Mouse (Mus musculus): Measurements from ENCODE around the gene Sycn.

The Sycn gene

DNA sequence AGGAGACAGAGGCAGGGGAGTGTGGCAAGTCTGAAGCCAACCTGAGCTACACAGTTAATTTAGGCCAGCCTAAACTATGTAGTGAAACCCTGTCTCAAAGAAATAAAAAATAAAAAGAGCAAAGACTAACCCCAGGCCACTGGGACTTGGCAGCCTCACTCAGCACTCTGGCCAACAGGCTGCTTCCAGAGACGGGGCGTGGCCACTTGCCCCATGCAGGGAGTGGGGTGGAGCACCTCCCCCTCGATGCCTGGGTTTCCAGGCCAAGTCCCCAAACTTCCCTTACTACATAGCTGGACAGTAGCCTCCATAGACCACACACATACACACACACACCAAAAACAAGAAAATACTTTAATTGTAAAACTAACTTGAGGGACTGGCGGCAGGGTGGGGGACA is 17.8 kb downstream of the Sycn start:
- DNase-seq: peak in 1 of 2 experiments; percentile 65

DNA sequence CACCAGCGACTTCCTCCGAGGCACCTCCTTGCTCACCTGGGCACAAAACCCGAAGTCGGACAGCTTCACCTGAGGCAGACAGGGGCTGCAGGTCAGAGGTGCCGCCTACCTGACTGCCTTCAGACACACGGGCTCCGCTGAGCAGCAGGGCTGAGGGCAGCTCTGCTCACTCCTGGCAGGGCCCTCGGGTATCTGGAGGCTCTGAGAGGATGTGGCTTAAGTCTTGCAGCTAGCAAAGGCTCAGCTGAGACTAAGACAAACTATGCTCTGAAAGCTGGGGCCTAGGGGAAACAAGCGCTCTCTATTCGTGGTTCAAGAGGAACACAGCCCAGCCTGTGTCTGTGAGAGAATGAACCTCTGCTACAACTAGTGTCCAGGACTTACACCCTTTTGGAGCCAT is 20.2 kb downstream of the Sycn start:
- no peak for DNase-seq

GRCm38 (mm10) chr7:28561967-28562366 is 21.3 kb downstream of the Sycn start:
- DNase-seq: peak; percentile 63 to 73

DNA sequence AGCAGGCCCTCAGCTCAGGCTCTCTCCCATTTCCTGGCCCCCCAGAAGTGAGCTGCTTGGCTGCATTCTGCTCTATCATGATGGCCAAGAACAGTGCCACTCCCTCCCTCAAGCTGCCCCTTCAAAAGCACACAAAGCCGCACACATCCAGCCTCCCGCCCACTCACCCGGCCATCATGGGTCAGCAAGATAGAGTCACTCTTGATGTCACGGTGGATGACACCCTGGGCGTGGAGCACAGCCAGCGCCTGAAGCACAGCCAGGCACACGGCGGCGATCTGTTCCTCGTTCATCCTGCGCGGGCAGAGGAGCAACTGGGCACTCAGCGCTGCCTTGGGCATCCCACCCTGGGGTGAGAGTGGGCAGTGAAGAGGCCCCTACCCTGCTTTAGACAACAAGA is 21.7 kb downstream of the Sycn start:
- DNase-seq: peak; percentile 75 to 80

DNA sequence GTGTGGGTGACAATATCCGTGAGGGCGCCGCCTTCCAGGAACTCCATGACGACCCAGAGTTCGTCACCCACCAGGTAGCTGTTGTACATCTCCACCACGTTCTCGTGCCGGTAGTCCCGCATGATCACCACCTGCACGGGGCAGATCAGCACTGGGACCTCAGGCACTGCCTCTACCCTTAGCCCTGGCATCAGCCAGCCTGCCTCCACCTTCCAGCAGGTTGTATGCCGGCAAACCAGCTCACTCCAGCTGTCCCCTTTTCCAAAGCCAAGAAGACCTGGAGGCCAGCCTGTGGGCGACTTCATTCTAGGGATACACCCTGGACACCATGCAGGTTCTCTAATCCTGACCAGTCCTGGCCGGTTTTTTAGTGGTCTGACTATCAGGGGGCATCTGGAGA is 22.3 kb downstream of the Sycn start:
- peak; percentile 62 to 67 for DNase-seq

GRCm38 (mm10) chr7:28565407-28565806 is 24.7 kb downstream of the Sycn start:
- no peak for DNase-seq

GRCm38 (mm10) chr7:28567539-28567938 is 26.9 kb downstream of the Sycn start:
- DNase-seq: no peak

DNA sequence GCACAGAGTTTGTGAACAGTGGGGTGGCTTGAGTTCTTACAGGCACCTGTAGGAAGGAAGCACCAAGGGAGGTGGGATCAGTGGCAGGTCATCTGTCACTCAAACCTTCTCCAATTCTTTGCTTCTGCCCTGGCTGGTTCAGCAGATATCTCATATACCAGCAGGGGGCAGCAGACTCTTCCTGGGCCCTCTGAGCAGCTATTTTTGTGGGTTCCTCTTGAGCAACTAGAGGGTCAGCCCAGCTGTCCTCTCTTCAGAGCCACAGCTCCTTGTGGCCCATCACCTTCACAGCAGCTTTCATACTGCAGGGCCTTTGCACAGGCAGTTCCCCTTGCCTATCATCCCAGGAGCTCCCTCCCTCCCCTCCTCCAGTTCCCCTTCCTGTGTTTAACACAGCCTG is 27.6 kb downstream of the Sycn start:
- peak; percentile 70 to 80 for DNase-seq

- peak; percentile 77 to 83 for DNase-seq
Observed at GRCm38 (mm10) chr7:28570291-28570981, 29.8 kb downstream of the Sycn start.

- DNase-seq: peak in 1 of 2 experiments; percentile 47
Observed at GRCm38 (mm10) chr7:28570982-28571682, 30.4 kb downstream of the Sycn start.

DNA sequence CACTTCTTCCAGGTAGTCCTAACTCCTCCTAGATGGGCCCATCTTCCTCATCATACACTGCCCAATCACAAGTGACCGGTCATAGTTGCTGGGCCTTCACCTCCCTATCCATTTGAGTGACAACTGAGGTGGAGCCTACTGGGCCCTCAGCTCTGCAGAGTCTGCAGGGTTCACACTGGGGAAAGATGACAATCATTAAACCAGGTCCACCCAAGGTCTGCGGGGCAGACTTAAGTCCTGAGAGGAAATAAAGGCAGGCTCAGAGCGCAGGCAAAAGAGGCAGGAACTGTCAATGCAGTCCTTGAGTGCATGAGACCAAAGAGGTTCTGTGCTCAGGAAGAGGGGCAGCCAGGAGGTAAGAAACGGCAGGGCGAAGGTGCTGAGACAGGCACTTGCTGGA is 32.0 kb downstream of the Sycn start:
- DNase-seq: no peak

- DNase-seq: no peak
Observed at GRCm38 (mm10) chr7:28573236-28573635, 32.6 kb downstream of the Sycn start.

DNA sequence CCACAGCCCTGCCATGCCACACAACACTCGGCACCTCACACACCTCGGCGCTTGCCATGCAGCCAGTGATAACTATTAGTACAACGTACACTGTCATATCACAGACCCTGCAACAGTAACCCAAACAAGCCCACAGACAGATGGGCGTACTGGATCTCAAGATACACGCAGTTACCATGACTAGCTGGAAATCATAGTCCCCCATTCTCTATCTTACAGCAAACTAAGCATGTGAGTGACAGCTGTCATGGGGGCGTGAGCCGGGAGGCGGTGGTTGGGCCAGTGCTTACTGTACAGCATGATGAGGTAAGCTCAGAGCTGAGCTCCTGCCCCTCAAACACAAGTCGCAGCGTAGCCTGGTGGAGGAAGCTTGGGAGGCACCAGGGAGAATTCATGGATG is 34.9 kb downstream of the Sycn start:
- DNase-seq: no peak

DNA sequence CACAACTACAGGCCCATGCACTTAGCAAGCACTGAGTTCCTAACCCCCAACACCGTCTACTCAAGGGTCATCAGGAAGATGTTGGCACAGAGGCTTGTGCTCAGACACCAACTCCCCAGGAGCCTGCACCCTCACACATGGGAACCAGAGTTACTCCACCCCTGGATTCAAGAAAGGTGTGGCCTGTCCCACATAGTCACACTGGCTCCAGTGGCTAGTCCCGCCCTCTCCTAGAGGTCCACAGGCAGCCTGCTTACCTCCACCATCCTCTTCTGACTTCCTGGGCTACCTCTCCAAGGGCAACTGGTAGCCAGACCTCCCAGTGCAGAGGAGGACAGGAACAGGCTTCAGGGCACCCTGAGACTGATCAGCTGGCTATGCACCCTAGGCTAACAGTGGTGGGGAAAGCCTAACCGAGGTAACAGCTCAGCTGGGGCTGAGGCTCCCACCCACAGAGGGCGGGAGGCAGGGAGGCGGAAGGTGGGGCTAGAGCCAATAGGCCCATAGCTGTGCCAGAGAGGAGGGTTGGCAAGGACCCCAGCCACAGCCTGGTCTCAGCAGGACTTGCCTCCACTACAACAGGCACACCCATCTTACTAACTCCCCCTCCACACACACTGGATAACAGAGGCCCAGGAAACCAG is 35.7 kb downstream of the Sycn start:
- peak; percentile 42 to 63 for DNase-seq

- peak; percentile 38 to 55 for DNase-seq
Observed at GRCm38 (mm10) chr7:28577826-28578542, 37.3 kb downstream of the Sycn start.

- no peak for DNase-seq
Observed at GRCm38 (mm10) chr7:28578543-28579053, 37.9 kb downstream of the Sycn start.

GRCm38 (mm10) chr7:28579826-28580225 is 39.1 kb downstream of the Sycn start:
- no peak for DNase-seq

- DNase-seq: no peak
Observed at GRCm38 (mm10) chr7:28581721-28582120, 41.0 kb downstream of the Sycn start.

DNA sequence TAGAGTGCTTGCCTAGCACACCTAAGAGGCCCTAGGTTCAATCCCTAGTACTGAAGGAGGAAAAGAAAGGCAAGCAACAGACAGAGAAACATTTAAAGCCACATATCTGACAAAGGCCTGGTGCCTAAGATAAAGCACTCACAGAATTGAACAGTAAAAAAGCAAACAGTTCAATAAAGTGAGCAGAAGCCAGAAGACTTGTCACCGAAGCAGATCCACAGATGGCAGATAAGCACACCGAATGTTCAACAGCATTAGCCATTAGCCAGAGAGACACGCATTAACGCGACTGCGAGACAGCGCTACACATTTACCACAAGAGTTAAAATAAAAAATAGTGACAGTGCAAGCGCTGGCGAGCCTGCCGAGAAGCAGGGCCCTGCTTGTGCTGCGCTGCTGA is 42.2 kb downstream of the Sycn start:
- no peak for DNase-seq

- DNase-seq: no peak
Observed at GRCm38 (mm10) chr7:28583570-28584344, 43.1 kb downstream of the Sycn start.

DNA sequence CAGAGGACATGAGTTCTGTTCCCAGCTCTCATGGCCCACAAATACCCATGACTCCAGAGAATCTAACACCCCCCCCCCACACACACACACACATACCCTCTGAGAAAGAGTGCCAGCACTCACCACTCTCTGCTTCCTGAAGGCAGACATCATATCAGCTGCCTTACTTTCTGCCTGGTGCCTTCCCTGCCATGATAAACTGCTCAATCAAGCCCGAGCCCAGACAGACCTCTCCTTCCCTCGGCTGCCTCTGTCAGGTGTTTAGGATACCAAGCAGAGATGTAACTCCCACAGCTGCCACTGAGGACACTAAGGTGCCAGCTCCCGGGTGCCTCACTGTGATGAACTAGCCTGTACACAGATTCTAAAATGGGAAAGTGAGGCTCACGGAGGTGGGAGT is 43.8 kb downstream of the Sycn start:
- DNase-seq: no peak

DNA sequence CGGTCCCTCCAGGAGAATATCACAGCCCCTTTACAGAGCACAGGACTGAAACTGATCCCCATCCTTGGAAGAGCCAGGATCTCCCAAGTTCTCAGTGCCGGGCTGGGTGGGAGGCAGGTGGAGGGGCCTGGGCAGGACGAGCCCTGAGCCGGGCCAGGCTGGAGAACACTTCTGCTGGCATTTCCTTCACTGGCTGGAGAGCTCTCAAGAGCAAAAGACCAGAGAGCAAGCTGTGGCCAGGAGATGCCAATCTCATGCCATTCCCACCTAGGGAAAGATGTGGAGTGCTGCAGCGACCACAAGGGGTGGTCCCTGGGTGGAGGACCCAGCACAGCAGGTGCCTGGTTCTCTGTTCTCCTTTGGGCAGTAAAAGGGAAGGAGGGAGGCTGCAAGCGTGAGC is 44.3 kb downstream of the Sycn start:
- DNase-seq: no peak
